Mouse (Mus musculus) gastrocnemius, postnatal 36 days (tissue): Measurements from ENCODE around the gene 9330161L09Rik. TPM values are rescaled to one million over a fixed set of nuclear protein-coding genes. Genes with fewer than 3 reads are reported as not detected.
A peak's percentile ranks its signal among the peaks of the same experiment; 100 is the strongest.
"Not testable (repeated sequence)": the region's sequence is repeated elsewhere in the genome, so short reads cannot be mapped to it uniquely, and the experiment has no call there.

Experiments
- DNase-seq, 2 experiments: peaks; one replicate each; pipeline ENCODE4 v3.0.0; 2022
- intact Hi-C: fragments of 180-260 bp; cut with DNase I; formaldehyde crosslinking; loops from one replicate; pipeline ENCODE4 v1.15.1; 2025
- long read RNA-seq, 2 experiments: library from polyadenylated mRNA; stranded (forward); transcript quantifications; one replicate each; pipeline ENCODE4 v2.0.0; 2021
- total RNA-seq, 2 experiments: library from RNA; stranded (reverse); gene quantifications; 2 replicates each; pipeline ENCODE4 v1.2.3; 2021

Gene 9330161L09Rik
- total RNA-seq, result under 1 TPM in 1 of 2 experiments, not detected in 1; 0.71 TPM
- long read RNA-seq, experiment 1, result 0 reads
- long read RNA-seq, experiment 2, result 0 reads

GRCm38 (mm10) chr12:103407720-103408119 lies at the start of gene 9330161L09Rik:
Gene 9330161L09Rik (minus strand): TSS chr12:103407820.
- intact Hi-C loops, result no loop called here
- no peak for DNase-seq

- intact Hi-C loops, result no loop called here
- no peak for DNase-seq
These were observed 49.5 kb upstream of the 9330161L09Rik start, which contains the start of gene Ifi27l2b for GRCm38 (mm10) chr12:103457140-103457539. Gene Ifi27l2b (minus strand): TSS chr12:103457223.

- intact Hi-C loops, DNase-seq: not testable (repeated sequence)
These were observed 49.1 kb upstream of the 9330161L09Rik start for GRCm38 (mm10) chr12:103456727-103457126.

- intact Hi-C loops, result no loop called here
- no peak for DNase-seq
These were observed 45.7 kb upstream of the 9330161L09Rik start for GRCm38 (mm10) chr12:103453361-103453760.

DNA sequence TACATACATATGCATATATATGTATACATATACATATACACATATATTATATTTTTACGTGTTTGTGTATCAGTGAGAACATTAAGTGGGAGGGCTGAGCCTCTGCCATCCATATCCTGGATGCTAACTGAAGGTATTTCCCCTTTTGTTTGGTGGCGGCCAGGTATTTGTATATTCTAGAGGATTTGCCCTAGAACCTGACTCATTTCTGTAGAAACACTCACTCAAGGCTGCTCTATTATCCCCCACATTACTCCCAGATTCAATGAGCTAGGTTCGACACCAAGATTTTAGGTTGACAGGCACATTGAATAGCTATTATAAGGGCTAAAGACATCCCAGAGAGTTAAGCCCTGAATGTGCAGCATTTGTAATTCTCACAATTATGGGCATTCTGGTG lies 37.4 kb upstream of the 9330161L09Rik start:
- intact Hi-C loops, result no loop called here
- no peak for DNase-seq

DNA sequence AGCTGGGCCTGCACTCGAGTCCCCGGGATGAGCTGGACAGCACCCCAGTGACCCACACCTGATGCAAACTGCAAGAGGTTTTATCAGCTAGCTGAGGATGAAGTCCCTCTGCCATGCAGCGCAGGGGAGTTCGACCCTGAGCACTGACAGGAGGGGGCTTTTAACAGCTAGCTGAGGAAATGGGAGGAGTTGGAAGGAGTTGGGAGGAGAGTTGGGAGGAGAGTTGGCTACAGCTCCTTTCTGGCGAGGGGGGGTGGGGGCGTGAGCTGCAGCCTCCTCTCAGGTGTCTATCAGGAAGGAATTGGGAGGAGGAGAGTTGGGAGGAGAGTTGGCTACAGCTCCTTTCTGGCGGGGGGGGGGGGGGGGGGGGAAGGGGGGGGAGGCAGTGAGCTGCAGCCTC lies 36.6 kb upstream of the 9330161L09Rik start:
- DNase-seq, intact Hi-C loops: not testable (repeated sequence)

DNA sequence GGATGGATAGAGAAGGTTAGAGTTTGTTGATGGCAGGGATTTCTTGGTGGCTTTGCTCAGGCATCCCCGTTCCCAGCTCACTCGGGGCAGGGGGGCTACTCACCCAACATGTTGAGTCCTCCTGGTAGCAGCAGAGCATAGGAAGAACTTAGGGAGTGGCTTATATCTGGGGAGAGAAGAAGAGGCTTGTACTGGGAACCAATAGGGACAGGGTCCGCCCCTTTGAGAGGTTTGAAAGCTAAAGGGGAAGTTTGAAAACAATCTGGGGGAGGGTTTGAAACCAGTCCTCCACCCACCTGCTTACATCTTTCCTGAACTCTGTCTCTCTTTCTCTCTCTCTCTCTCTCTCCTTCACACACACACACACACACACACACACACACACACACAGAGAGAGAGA lies 35.9 kb upstream of the 9330161L09Rik start, which contains the start of gene Ifi27l2a:
Gene Ifi27l2a, minus strand, starts transcription at position 157 of the 400 bp plus-strand sequence.
- intact Hi-C loops, result no loop called here
- no peak for DNase-seq

GRCm38 (mm10) chr12:103437601-103438000 lies 30.0 kb upstream of the 9330161L09Rik start:
- intact Hi-C loops, result no loop called here

GRCm38 (mm10) chr12:103434861-103435260 lies 27.2 kb upstream of the 9330161L09Rik start:
- intact Hi-C loops, result no loop called here

More at GRCm38 (mm10) chr12:103437601-103438000, 30.0 kb upstream of the 9330161L09Rik start:
- no peak for DNase-seq

GRCm38 (mm10) chr12:103433986-103434731 lies 26.5 kb upstream of the 9330161L09Rik start, which contains the start of gene Ifi27:
Gene Ifi27 (plus strand): TSS chr12:103434211.
- intact Hi-C loops, result no loop called here
- DNase-seq, result peak in 1 of 2 experiments; percentile 58

More at GRCm38 (mm10) chr12:103434861-103435260, 27.2 kb upstream of the 9330161L09Rik start:
- no peak for DNase-seq

DNA sequence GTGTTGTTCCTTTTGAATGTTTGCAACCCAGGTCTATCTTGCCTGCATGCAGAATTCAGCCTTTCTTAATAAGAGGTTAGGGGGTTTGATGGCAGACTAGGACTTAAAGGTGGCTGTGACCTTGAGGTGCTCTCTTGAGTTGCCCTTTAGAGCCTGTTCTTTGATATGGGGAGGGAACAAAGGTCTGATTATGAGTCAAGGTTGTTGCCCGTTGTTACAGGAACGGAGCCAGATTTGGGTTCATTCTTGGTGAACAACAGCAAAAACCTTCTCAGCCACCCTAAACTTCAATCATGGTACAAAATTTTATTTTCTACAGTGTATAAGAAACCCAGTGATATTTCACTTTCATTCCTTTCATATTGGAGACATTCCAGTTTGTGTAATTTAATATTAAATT lies 25.8 kb upstream of the 9330161L09Rik start:
- DNase-seq, result no peak
- intact Hi-C loops, result no loop called here

GRCm38 (mm10) chr12:103426710-103427109 lies 19.1 kb upstream of the 9330161L09Rik start:
- no peak for DNase-seq
- intact Hi-C loops, result loop anchor here (1.0 to 10.0 kb wide), 2 partner anchors 66 to 218 kb away; no protein-coding TSS in a partner anchor

- intact Hi-C loops, result loop anchor here (1.0 to 10.0 kb wide), 2 partner anchors 66 to 219 kb away; no protein-coding TSS in a partner anchor
- peak; percentile 96 to 97 for DNase-seq
These were observed 18.3 kb upstream of the 9330161L09Rik start, which contains the start of gene Ddx24 for GRCm38 (mm10) chr12:103425729-103426470. Gene Ddx24 (minus strand): TSS chr12:103425830.

GRCm38 (mm10) chr12:103425016-103425728 lies 17.6 kb upstream of the 9330161L09Rik start:
- no peak for DNase-seq
- intact Hi-C loops, result loop anchor here (10.0 kb wide), 1 partner anchor 220 kb away; no protein-coding TSS in a partner anchor

- no peak for DNase-seq
- intact Hi-C loops, result no loop called here
These were observed 524 bp upstream of the 9330161L09Rik start for GRCm38 (mm10) chr12:103408144-103408543.

DNA sequence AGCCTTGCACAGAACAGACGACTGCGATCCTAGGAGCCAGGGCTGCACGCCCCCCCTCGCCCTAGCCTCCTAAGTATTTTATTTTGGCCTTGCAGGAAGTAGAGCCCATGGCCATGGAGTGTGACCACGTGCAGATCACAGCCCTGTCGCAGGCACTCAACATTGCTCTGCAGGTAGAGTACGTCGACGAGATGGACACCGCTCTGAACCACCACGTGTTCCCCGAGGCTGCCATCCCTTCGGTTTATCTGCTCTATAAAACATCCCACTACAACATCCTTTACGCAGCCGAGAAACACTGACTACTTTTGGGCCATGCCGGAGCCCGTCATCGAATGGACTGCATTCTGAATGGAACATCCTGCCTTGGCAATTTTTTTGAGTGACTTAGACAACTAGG lies 3.5 kb downstream of the 9330161L09Rik start:
- intact Hi-C loops, result no loop called here
- no peak for DNase-seq

DNA sequence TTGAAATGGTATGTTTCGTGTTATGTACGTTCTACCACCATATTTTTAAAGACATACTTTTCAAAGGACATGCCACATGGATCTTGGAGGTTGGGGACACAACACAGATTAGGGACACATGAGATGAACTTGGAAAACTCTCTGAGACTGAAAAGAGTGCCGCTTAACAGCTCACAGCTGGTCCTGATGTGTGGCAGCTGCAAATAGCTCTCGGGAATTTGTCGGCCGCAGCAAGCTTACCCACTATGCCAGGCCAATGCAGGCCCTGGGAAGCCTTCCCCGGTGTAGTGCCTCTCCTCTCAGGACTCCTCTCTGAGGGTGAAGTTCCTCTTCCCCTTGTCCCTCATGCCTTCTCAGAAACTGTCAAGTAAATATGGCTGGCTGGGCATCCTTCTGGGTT lies 10.9 kb downstream of the 9330161L09Rik start:
- intact Hi-C loops, result no loop called here
- no peak for DNase-seq

DNA sequence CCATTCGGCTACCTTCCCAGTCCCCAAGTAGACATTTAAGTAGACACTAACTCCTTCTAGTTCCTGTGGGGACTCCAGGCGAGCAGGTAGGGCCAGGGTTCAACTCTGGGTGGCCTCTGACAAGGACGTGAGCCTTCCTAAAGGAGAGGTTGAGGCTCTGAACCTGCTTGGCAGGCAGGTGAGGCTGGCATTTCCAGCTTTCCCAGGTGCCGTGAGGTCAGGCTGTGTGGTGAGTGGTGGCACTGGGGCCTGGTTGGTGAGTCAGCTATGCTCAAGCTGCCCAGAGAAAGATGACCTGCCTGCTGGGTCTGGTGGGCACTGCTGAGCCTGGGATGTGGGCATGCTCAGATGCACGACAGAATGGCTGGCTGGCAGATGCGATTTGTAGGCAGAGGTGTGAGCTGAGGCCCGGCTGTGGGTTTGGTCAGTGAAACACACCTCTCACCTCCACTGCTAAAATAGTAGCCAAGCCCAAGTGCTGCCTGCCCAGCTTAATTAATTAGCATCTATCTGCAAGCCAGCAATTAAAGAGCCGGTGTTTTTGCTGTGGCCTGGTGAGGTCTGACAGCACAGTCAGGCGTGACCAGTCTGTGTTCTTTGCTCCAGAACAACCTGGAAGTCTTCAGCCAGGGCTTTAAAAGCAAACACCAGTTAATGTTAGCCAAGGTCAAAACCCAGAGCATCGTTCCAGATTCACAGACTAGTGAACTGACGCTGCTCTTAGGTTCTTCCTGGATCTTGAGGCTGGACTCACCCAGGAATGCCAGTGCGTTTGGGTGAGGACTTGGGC lies 11.9 kb downstream of the 9330161L09Rik start:
- DNase-seq, result no peak
- intact Hi-C loops, result no loop called here

- intact Hi-C loops, result no loop called here
- DNase-seq, result no peak
These were observed 14.1 kb downstream of the 9330161L09Rik start for GRCm38 (mm10) chr12:103393528-103393927.
